Mouse (Mus musculus) cerebellum, postnatal 25 days (tissue): ENCODE measurements around the gene Actl7b.

Experiments
- DNase-seq, 2 experiments: peaks; one replicate each; pipeline ENCODE4 v3.0.0; 2021; ENCODE audit warnings: mixed read lengths in 2 of 2

The Actl7b gene

GRCm38 (mm10) chr4:56702234-56702633 lies 39.0 kb downstream of the Actl7b start:
- no peak for DNase-seq

- DNase-seq = no peak
These were observed 42.6 kb downstream of the Actl7b start for GRCm38 (mm10) chr4:56698671-56699070.

GRCm38 (mm10) chr4:56696401-56696800 lies 44.8 kb downstream of the Actl7b start:
- DNase-seq = no peak
